Mouse (Mus musculus) hindbrain, embryonic 12.5 days (tissue): ENCODE data around the gene Mettl14. TPM values are rescaled to one million over a fixed set of nuclear protein-coding genes. Genes with fewer than 3 reads are reported as not detected.
A peak's percentile ranks its signal among the peaks of the same experiment; 100 is the strongest.

Source experiments
- ATAC-seq: fragments of 200-750 bp; cut with Nextera tagmentation; 2 replicates; pipeline ENCODE4 v1.8.0; 2017; ENCODE audit warnings: moderate TSS enrichment; ENCODE audit not compliant: low FRiP score
- H3K27ac ChIP-seq: fragments of 300-500 bp; sonication (generic); 2 replicates; pipeline ENCODE4 v1.5.1; 2016; ENCODE audit warnings: mild to moderate bottlenecking
- H3K27me3 ChIP-seq: fragments of 300-500 bp; sonication (generic); 2 replicates; pipeline ENCODE4 v1.6.1; 2016; ENCODE audit warnings: mild to moderate bottlenecking
- H3K36me3 ChIP-seq: fragments of 300-500 bp; sonication (generic); 2 replicates; pipeline ENCODE4 v1.6.1; 2016; ENCODE audit warnings: mild to moderate bottlenecking
- H3K4me1 ChIP-seq: fragments of 300-500 bp; sonication (generic); 2 replicates; pipeline ENCODE4 v1.6.1; 2016
- H3K4me2 ChIP-seq: fragments of 300-500 bp; sonication (generic); replicated peaks from 2 replicates; pipeline ENCODE4 v1.6.1; 2016; ENCODE audit warnings: mild to moderate bottlenecking
- H3K4me3 ChIP-seq: fragments of 300-500 bp; sonication (generic); 2 replicates; pipeline ENCODE4 v1.5.1; 2016; ENCODE audit warnings: mild to moderate bottlenecking
- H3K9ac ChIP-seq: fragments of 300-500 bp; sonication (generic); 2 replicates; pipeline ENCODE4 v1.6.1; 2016; ENCODE audit warnings: mild to moderate bottlenecking, moderate library complexity
- H3K9me3 ChIP-seq: fragments of 300-500 bp; sonication (generic); replicated peaks from 2 replicates; pipeline ENCODE4 v1.6.1; 2016; ENCODE audit warnings: mild to moderate bottlenecking
- WGBS: fragments of 180-500 bp; shearing (Covaris S2); methylation state at CpG from one replicate; pipeline ENCODE4 v1.1.7; 2016; 5-methylcytosine and 5-hydroxymethylcytosine counted together
- polyA plus RNA-seq: library from polyadenylated mRNA; unstranded; fragments of >200 nt; fragmentation: Nextera tagmentation; extraction: Ambion mirVana; gene quantifications from 2 replicates; pipeline ENCODE4 v1.2.1, GENCODE M21; 2016

The Mettl14 gene
- polyA plus RNA-seq, result 32.7 and 33.3 TPM in 2 replicates

- H3K9me3 ChIP-seq, result no peaks in the 10 kb centered on the region
- ATAC-seq, result peak; percentile 100
Observed at GRCm38 (mm10) chr3:123385486-123386156, at the start of gene Mettl14. Mettl14 (minus strand) TSS chr3:123386108.

GRCm38 (mm10) chr3:123433362-123433761 is 47.5 kb upstream of the Mettl14 start:
- Histone ChIP-seq H3K27ac (no peak overlapping the region), H3K4me3 (no peak overlapping the region), H3K4me2 (no peak overlapping the region), H3K27me3 (no peaks in the 10 kb centered on the region), H3K36me3 (no peaks in the 10 kb centered on the region), H3K9me3 (no peaks in the 10 kb centered on the region), H3K9ac (no peak overlapping the region), H3K4me1 (no peaks in the 10 kb centered on the region)
- ATAC-seq, result no peak
- WGBS, result 83% methylated on average over 3 of the region's 3 CpGs

More at GRCm38 (mm10) chr3:123385486-123386156, at the start of gene Mettl14:
- Histone ChIP-seq H3K4me3 (peak within 1 kb of the TSS; percentile 72), H3K27me3 (0 out of 2 replicates have a peak, but pooled peaks cover 6% of the 10 kb centered on the region), H3K27ac (peak within 1 kb of the TSS; percentile 87), H3K4me1 (peaks cover 14% of the 10 kb centered on the region), H3K36me3 (peaks cover 10% of the 10 kb centered on the region), H3K4me2 (peak within 1 kb of the TSS; percentile 62), H3K9ac (peak within 1 kb of the TSS; percentile 73)
- under 1% methylated on average over 41 of the region's 41 CpGs for WGBS

- H3K27ac ChIP-seq, result no peak overlapping the region
- H3K27me3 ChIP-seq, result no peaks in the 10 kb centered on the region
- no peaks in the 10 kb centered on the region for H3K9me3 ChIP-seq
- no peak overlapping the region for H3K4me2 ChIP-seq
- no peaks in the 10 kb centered on the region for H3K36me3 ChIP-seq
- no peaks in the 10 kb centered on the region for H3K4me1 ChIP-seq
- WGBS, result 76% methylated on average over 5 of the region's 5 CpGs
- no peak for ATAC-seq
- no peak overlapping the region for H3K9ac ChIP-seq
- H3K4me3 ChIP-seq, result no peak overlapping the region
Observed at GRCm38 (mm10) chr3:123431951-123432674, 46.2 kb upstream of the Mettl14 start.

GRCm38 (mm10) chr3:123429597-123430458 is 43.9 kb upstream of the Mettl14 start:
- H3K36me3 ChIP-seq, result no peaks in the 10 kb centered on the region
- WGBS, result 85% methylated on average over 22 of the region's 22 CpGs
- no peak overlapping the region for H3K27ac ChIP-seq
- H3K4me1 ChIP-seq, result no peaks in the 10 kb centered on the region
- ATAC-seq, result no peak
- H3K9me3 ChIP-seq, result no peaks in the 10 kb centered on the region
- no peak overlapping the region for H3K4me3 ChIP-seq
- no peak overlapping the region for H3K4me2 ChIP-seq
- H3K9ac ChIP-seq, result no peak overlapping the region
- no peaks in the 10 kb centered on the region for H3K27me3 ChIP-seq

GRCm38 (mm10) chr3:123428005-123428404 is 42.1 kb upstream of the Mettl14 start:
- no peak overlapping the region for H3K27ac ChIP-seq
- WGBS, result 62% methylated on average over 4 of the region's 4 CpGs
- H3K4me3 ChIP-seq, result no peak overlapping the region
- H3K9me3 ChIP-seq, result no peaks in the 10 kb centered on the region
- ATAC-seq, result no peak
- no peaks in the 10 kb centered on the region for H3K4me1 ChIP-seq
- H3K27me3 ChIP-seq, result no peaks in the 10 kb centered on the region
- no peak overlapping the region for H3K9ac ChIP-seq
- no peak overlapping the region for H3K4me2 ChIP-seq
- H3K36me3 ChIP-seq, result no peaks in the 10 kb centered on the region

DNA sequence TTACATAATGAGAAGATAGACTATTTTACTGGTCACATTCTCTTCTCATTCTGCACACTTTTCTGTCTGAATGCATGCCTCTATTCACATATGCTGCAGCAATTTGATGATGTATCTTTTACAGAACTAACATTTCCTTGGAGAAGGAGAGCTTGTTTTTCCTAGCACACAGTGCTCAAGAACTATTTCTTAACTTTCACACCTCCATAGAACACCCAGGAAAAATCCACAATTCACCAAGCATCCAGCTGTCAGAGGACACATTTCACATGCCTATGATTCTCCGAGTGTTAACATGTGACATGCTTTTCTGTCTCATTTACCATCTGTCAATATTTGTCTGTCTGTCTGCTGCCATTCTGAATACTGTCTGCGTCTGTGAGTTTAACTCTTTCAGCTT is 39.7 kb upstream of the Mettl14 start:
- no peaks in the 10 kb centered on the region for H3K9me3 ChIP-seq
- H3K4me1 ChIP-seq, result no peaks in the 10 kb centered on the region
- H3K36me3 ChIP-seq, result no peaks in the 10 kb centered on the region
- no peak overlapping the region for H3K27ac ChIP-seq
- no peaks in the 10 kb centered on the region for H3K27me3 ChIP-seq
- H3K4me2 ChIP-seq, result no peak overlapping the region
- no peak overlapping the region for H3K9ac ChIP-seq
- no peak for ATAC-seq
- 65% methylated on average over 2 of the region's 2 CpGs for WGBS
- H3K4me3 ChIP-seq, result no peak overlapping the region

DNA sequence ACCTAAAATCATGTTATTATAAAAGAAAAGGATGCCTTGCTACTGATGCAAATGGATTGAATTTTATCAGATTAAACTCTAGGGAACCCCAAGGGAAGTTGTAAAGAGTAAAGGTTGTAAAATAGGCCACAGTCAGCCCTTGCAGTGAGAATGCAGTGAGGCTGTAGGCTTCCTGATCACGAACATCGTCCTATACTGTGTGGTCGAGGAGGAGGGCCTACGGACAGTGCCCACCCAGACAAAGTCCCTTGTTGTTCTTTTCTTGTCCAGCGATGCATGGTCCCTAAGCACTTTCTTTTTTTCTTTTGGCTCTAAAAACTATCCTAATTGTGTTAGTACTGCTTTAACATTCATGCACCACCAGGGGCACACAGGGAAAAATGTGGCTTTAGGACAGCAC is 27.3 kb upstream of the Mettl14 start:
- H3K4me2 ChIP-seq, result no peak overlapping the region
- no peak overlapping the region for H3K27ac ChIP-seq
- H3K4me3 ChIP-seq, result no peak overlapping the region
- H3K36me3 ChIP-seq, result no peaks in the 10 kb centered on the region
- no peaks in the 10 kb centered on the region for H3K4me1 ChIP-seq
- H3K27me3 ChIP-seq, result no peaks in the 10 kb centered on the region
- H3K9me3 ChIP-seq, result no peaks in the 10 kb centered on the region
- H3K9ac ChIP-seq, result no peak overlapping the region
- WGBS, result 30% methylated on average over 5 of the region's 5 CpGs
- no peak for ATAC-seq

- Histone ChIP-seq H3K9ac (no peak overlapping the region), H3K4me2 (no peak overlapping the region), H3K4me1 (no peaks in the 10 kb centered on the region), H3K27ac (no peak overlapping the region), H3K36me3 (no peaks in the 10 kb centered on the region), H3K4me3 (no peak overlapping the region), H3K27me3 (no peaks in the 10 kb centered on the region), H3K9me3 (no peaks in the 10 kb centered on the region)
- ATAC-seq, result no peak
- 75% methylated on average over 6 of the region's 6 CpGs for WGBS
Observed at GRCm38 (mm10) chr3:123411821-123412578, 26.1 kb upstream of the Mettl14 start.

GRCm38 (mm10) chr3:123404945-123405344 is 19.0 kb upstream of the Mettl14 start:
- Histone ChIP-seq H3K27ac (no peak overlapping the region), H3K9ac (no peak overlapping the region), H3K36me3 (no peaks in the 10 kb centered on the region), H3K4me2 (no peak overlapping the region), H3K9me3 (no peaks in the 10 kb centered on the region), H3K4me3 (no peak overlapping the region), H3K27me3 (no peaks in the 10 kb centered on the region), H3K4me1 (no peaks in the 10 kb centered on the region)
- 84% methylated on average over 3 of the region's 3 CpGs for WGBS
- no peak for ATAC-seq

DNA sequence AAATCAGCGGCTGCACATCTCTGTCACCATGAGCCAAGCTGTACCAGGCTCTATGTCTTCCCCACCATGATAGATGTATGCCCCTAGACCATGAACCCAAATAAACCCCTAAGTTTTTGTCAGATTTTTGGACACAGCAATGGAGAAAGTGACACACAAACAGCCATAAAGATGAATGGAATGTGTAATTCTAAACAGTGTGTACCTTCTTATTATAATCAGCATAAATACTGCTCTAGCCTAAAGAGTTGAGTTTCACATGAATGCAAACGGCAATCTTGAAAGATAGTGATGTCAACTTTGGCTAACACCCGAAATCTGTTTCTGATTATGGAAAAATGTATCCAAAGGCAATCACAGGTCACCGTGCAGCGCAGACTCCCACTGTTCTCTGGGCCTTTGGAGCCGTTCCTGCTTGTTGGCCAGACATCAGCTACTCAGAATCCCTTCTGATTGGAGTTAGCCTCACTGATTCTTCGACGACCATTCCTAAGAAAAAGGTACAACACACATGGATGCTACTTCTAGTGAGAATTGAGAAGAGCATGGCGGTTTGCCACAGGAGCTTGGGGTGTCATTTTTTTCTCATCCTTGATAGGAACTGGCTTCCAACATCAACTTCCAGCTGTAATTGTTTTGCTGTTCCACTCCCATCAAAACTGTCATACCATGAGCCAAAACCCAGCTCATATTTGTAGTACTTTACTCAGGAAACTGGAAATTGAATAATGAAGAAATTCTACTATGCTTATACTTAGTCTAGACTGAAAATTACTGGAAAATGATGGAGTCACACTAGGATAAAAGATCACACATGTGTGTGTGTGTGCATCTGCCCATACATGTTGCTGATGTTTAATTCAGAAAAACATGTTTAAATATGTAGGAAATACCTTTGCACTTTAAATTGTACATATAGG is 11.9 kb upstream of the Mettl14 start:
- no peaks in the 10 kb centered on the region for H3K36me3 ChIP-seq
- no peaks in the 10 kb centered on the region for H3K27me3 ChIP-seq
- 77% methylated on average over 9 of the region's 9 CpGs for WGBS
- H3K4me3 ChIP-seq, result no peak overlapping the region
- H3K27ac ChIP-seq, result no peak overlapping the region
- no peaks in the 10 kb centered on the region for H3K4me1 ChIP-seq
- no peaks in the 10 kb centered on the region for H3K9me3 ChIP-seq
- H3K4me2 ChIP-seq, result no peak overlapping the region
- no peak for ATAC-seq
- no peak overlapping the region for H3K9ac ChIP-seq

DNA sequence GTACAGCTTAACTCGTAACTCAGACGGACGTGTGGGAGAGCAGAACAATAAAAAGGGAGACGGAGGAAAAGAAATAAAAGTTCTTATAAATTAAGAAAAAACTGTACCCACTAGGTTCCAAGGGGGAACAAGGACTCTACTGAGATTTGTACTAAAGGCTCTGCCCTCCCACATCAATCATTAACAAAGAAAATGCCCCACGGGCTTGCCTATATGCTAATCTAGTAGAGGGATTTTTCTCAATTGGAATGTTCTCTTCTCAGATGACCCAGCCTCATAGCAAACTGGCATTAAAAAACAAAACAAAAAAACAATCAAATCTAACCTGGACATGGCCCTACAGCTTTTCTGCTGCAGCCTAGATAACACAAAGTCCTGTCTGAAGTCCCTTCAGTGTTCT is 9.7 kb upstream of the Mettl14 start:
- Histone ChIP-seq H3K4me1 (no peaks in the 10 kb centered on the region), H3K4me3 (no peak overlapping the region), H3K36me3 (no peaks in the 10 kb centered on the region), H3K9me3 (no peaks in the 10 kb centered on the region), H3K27ac (no peak overlapping the region), H3K4me2 (no peak overlapping the region), H3K9ac (no peak overlapping the region), H3K27me3 (no peaks in the 10 kb centered on the region)
- ATAC-seq, result no peak
- WGBS, result 83% methylated on average over 5 of the region's 5 CpGs
